Mouse (Mus musculus) ZHBTc4 (cell line): ENCODE measurements around the gene Pan3.
A peak's percentile ranks its signal among the peaks of the same experiment; 100 is the strongest.

Experiments
- DNase-seq: peaks from one replicate; pipeline ENCODE4 v3.0.0-alpha.2; 2011; ENCODE audit warnings: low read depth, low spot score

Gene Pan3

DNA sequence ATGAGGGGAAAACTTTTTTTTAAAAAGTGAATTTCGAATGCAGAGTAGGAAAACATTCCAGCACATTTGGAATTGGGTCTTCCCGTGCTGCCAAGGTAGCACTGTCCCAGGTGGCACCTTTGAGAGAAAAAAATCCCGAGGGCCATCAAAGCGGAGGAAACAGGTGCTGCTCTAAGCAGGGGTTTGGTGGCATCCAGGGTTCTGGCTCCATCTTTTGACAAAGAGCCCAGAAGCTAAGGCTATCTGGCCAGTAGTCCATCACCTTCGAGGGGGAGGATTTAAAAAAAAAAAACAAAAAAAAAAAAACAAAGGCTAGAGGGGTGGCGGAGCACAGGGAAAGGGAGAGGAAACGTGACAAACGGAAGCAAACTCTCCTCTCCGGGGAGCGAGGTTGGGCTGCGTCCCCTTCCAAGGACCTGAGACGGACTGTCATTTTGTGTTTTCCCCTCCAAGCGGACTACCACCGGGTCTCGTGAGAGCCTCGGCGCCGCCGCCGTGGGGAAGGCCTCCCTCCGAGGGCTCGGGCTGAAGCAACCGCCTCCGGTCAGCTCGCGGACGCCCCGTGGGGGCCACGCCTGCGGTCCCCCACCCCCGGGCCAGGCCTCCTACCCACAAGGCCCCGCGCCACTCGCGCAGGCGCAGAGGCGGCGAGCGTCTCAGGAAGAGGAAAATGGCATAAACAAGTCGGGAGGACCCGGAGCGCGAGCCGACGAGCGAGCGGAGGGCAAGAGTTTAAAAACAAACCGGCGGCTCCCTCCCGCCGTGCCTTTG, at the start of gene Pan3:
Gene Pan3 (plus strand): TSS at position 627 of the 771 bp plus-strand sequence.
- peak; percentile 96 for DNase-seq

DNA sequence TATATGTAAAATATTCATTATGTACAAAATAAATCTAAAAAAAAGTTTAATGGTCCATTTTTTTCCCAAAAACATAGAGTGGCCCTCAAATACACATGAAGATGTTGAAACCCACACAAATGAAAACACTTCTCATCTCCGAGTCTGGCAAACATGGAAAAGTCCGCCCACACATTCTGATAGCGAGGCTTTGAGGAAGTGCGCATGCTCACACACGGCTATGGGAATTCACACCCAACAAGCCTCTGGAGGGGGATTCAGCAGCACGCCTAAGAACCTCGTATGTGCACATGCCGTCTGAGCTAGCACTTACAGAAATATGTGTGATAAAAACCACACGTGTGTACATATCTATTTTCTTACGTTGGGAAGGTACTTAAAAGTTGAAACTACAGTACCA, 48.6 kb upstream of the Pan3 start:
- DNase-seq: peak; percentile 73

DNA sequence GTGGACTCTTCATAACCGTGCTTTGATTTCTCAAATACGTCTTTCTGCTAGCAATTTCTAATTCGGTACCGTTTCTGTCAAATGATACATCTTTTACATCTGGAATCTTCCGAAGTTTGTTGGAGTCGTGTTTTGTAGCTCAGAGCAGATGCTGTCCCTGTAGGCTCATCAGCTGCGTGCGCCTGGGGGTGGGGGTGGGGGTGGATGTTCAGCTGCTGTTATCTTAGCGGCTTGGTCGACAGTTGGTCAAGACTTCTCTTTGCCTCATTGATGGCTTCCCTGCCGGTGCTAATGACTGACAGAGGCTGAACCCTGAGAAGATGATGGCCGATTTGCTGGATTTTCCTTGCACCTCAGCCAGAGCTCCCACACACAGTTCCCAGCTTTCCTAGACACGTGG, 43.1 kb upstream of the Pan3 start:
- DNase-seq: no peak

DNA sequence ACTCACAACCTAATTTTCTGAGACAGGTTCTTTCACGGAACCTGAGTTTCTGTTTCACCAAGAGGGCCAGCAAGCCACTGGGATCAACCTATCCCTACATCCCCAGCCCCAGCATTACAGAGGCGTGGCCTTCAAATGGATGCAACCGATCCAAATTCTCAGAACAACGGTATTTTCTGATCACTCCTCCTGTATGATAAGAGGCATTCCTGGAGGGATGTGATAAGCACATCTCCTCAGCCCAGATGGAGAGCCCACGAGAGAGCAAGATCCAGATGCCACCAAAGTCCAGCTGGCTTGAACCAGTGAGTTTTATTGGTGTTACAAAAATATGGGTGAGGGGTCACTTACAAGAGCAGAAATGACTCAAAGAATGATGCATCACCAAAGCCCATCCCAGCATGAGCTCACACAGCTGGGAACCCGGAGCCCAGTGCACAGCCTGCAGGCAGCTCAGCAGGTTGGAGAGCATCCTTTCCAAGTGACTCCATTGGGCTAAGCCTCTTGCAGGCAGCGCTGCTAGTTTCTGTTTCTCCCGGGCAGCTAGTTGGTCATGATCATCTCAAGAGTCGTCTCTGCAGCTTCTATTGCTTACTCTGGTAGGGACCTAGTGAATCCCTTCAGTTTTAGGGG, 41.5 kb upstream of the Pan3 start:
- DNase-seq: no peak

DNA sequence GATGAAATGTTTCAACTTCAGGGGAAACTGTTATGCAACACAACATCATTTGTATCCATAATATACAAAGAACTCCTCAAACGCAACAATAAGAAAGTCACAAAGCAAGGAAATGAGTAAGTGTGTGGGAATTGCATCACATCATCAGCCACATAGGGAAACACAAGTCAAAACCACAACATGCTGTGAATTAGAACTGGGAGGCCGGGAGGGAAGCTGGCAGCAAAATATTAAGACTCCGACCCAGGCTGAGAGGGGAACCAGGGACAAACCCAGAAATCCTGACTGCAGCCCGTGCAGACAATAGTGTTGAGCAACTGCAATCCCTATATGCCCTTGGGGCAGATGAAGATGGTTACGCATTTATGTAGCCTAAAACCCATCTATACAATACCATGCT, 40.9 kb upstream of the Pan3 start:
- DNase-seq: no peak

DNA sequence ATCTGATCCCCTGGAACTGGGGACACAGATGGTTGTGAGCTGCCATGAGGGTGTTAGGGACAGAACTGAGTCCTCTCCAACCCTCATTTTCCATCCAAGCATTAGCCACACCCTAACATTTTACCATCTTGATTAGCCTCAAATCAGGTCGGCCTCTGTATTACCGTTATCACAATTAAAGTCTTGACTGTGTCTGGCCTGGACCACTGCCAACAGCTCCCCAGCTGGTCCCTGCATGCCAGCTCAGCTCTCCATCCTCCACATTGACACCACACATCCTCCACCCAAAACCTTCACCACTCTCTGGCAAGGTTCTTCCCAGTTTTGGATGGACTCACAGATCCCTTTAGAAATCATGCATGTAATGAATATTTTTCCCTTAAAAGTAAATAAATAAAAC, 39.2 kb upstream of the Pan3 start:
- no peak for DNase-seq

DNA sequence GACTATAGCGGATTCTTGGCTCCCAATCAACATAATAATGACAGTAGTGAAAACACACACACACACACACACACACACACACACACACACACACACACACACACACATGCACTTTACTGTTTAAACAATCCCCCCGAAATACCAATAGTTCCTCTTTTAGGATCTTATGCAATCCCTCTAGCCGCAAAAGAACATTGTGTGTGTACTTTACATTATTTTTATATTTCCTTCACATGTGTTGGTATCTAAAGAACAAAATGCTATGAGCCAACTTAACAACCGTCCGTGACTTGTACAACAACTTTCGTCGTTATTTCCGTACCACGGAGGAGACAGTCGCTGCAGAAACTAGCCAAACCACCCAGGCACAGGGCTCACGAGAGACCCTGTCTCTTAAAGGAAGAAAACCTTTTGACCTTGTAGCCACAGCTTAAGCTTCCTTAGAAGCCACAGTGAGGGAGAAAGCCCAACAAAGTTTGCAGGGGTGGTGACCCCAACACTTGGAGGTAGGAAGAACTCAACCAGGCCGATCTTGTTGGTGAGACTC, 37.2 kb upstream of the Pan3 start:
- no peak for DNase-seq

DNA sequence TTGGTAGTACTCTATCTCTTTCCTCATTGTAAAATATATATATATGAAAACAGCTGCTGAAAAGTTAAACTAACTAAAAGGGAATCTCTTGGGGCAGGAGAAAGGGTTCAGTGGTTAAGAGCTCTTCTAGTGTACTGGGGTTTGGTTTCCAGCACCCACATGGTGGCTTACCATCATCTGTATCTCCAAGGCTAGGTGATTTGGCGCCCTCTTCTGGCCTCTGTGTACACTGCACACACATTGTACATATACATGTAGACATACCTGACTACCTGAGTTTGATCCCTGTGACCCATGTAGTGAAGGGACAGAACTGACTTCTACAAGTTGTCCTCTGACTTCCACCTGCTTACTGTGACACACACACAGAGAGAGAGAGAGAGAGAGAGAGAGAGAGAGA, 34.9 kb upstream of the Pan3 start:
- DNase-seq: peak; percentile 54

DNA sequence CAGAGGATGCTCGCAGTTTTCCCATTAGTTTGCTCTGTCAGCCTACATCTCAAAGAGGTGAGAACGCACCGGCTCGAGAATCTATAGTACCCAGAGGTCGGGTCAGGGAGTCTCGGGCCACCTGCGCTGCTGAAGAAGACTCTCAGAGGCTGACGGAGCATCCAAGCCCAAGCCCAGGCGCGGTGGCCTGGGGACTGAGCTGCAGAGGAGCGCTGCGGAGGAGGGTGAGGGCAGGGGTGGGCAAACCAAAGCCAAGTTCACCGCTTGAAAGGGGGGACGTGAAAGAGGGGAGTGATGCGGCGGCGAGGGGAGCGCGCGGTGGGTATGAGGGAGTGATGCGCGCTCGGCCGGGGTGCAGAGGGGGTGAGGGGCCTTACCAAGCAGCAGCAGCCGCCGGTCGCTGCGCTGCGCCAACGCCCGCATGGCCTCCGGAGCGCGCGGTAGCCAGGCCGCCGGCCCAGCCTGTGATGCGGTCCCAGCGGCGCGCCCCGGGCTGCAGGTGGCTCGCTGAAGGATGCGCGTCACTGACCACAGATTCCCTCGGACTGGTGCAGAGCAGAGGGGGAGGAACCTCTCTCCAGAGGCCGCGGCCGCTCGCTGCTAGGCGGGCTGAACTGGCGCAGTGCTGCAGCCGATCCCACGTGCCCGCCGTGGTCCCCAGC, 30.0 kb upstream of the Pan3 start, which contains the start of gene Flt3:
Gene Flt3 (minus strand): TSS at position 647 of the 662 bp plus-strand sequence.
- peak; percentile 60 for DNase-seq

DNA sequence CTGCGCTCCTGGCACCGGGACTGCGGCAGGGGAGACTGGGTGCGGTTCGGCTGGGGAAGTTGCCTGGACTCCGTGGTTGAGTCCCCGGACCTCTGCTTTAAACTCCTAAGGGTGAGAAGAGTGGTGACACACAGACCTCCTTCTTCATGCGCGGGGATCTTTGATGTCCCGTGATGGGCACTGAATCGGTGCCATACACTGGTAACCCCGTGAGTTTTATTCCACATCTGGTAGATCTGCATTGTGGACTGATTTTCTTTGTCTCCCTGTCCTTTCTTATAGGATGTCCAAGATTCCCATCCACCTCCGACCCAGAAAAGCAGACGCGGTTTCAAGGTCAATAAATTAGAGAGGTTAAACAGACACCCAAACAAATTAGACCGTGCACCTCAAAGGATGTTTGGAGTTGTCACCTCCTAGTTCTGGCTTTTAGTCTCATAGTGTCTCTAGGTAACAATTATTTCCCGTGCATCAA, 29.4 kb upstream of the Pan3 start:
- no peak for DNase-seq

DNA sequence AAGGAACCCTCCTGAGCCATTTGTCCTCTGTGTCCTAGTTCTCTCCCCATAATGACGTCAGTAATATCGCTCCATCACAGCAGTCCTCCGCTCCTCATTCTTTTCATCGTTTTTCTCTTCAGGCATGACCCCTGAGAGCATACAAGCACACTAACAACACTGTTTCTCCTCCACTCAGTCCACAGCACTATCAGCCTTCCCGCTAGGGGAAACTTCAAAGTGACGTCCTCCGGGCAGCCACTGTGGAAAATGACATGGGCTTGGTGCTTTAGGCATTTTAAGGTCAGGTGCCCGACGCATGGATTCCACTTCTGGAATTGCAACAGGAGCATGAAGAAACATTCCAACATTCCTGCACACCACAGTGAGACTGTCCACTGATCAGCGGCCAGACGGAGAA, 28.9 kb upstream of the Pan3 start:
- DNase-seq: no peak

DNA sequence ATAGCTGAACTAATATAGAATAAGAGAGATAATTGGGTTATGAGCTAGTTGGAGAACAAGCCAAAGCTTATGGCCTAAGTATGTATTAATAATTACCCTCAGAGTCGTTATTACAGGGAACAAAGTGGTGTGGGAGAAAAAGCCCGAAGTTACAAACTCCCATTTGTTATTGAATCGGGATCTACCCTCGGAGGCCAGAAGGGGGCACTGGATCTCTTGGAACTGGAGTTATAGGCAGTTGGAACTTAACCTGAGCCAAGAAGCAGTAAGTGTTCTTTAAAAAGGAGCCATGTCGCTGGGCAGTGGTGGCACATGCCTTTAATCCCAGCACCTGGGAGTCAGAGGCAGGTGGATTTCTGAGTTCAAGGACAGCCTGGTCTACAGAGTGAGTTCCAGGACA, 27.5 kb upstream of the Pan3 start:
- DNase-seq: peak; percentile 77

DNA sequence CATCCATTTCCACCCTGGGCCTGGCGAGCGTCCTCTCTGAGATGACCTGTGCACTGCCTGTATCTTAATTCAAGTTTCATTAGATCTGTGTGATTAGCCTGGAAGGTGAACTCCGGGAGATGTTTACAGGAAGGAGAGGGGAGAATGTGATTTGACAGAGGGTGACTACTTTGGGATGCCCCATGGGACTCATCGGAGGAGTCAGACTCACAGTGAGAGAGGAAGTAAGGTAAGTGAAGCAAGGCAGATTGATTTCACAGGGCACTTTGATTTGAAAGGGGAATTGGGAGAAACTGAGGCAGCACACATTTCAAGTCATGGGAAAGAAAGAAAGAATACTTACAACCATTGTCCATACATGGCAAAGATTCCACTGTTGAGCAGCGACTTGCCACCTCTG, 23.8 kb upstream of the Pan3 start:
- DNase-seq: no peak

DNA sequence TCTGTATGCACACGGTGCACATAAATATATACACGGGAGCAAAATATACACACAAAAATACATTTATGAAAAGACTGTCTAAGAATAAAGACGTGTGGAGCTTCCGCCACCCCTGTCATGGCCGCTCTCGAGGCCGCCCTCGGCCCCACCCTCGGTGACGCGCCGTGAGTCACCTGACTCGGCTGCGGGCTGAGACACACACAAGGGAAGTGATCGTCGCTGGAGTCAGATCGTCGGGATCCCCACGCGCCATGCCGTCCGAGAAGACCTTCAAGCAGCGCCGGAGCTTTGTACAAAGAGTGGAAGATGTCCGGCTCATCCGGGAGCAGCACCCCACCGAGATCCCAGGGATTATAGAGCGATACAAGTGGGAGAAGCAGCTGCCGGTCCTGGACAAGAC, 21.2 kb upstream of the Pan3 start:
- DNase-seq: peak; percentile 86

DNA sequence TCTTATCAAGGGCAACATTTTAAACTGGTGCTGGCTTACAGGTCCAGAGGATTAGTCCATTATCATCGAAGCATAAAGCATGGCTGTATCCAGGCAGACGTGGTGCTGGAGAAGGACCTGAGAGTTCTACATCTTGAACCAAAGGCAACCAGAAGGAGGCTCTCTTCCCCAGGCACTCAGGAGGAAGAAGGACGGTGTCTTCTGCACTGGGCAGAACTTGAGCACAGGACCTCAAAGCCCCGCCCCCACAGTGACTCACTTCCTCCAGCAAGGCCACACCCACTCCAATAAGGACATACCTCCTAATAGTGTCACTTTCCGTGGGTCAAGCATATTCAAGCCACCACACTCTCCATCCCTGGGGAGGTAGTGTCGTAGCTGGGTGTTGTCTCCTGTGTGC, 19.4 kb upstream of the Pan3 start:
- peak; percentile 76 for DNase-seq

DNA sequence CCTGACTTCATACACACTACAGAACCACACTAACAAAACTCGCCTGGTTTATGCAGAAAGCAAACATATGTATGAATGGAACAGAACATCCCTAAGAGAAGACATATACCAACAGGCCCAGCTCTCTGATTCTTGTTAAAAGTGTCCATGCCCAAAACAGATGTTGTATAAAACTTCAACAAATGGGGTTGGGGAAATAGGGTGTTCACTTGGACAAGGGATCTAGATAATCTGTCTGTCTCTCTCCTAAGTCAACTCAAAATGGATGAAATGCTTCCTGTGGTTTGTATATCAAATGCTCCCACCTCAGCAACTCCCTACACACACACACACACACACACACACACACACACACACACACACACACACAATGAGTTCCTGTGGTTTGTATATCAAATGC, 12.0 kb upstream of the Pan3 start:
- DNase-seq: no peak

DNA sequence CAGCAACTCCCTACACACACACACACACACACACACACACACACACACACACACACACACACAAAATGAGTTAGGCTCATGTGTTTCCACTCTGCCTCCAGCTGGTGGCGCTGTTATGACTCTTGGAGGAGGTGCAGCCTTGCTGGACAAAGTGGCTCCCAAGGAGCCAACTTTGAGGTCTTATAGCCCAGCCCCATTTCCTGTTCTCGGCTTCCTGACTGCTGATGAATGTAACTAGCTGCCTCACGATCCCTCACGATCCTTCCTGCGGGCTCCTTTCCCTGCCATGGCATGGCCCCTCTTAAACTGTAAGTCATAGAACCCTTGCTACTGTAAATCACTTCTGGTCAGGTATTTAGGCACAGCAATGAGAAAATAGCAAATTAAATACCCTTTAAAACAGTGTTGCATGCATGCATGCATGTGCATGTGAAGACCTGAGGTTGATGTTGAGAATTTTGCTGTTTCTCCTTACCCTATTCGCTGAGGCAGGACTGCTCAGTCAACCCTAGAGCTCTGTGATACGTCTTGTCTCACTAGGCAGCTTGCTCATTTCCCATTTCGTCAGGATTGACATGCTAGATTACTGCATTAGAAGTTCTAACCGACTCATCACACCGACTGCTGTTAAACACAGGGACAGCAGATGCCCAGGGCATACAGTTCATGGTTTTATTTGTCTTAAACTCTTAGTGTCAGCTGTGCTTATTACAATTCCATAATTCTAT, 11.4 kb upstream of the Pan3 start:
- peak; percentile 92 for DNase-seq

DNA sequence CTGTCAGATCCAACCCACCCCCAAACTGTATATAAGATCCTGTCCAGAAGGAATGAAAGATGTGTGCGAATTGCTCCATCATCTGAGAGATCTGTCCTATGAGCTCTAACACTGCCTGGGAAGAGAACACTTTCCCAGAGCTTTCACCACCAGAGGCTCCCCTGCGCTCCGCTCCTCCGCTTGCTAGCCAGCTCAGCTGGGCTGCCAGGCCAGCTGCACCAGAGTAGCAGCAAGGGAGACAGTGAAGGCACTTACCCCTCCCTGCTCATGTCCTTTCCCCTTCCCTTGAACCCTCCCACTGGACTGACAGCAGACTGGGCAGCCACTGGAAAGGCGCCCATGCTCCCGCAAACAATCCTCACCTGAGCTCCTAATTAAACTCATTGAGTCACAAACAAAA, 6.3 kb upstream of the Pan3 start:
- DNase-seq: peak; percentile 39

DNA sequence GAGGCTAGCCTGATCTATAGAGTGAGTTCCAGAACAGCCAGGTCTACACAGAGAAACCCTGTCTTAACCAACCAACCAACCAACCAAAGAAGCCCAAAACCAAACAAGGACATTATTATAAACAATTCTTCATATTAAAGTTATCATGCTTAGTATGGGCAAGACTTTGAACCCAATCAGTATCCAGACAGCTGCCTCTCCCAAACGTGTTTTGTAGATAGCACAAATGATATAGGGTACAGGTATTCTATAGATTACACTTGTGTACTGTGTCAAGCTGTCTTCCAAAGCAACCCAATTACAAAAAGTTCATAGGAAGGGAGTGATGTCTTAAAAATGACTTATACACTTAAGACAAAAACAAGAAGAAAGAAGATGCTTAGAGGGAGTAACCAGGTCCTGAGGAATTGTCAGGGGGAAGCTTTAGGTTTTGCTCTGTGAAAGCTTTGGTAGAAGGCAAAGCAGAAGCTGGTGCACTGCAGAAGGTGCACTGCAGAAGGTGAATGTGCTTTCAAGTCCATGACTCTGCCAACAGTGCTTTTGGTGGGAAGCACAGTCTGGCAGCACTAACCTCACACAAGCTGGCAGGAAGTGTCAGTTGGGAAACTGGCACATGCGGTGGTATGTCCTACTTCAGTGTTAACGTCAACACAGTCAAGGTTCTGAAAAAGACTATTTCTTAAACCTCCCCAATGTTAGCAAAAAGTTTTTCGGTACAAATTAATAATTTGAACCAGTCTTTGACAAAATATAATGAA, 3.7 kb upstream of the Pan3 start:
- no peak for DNase-seq

DNA sequence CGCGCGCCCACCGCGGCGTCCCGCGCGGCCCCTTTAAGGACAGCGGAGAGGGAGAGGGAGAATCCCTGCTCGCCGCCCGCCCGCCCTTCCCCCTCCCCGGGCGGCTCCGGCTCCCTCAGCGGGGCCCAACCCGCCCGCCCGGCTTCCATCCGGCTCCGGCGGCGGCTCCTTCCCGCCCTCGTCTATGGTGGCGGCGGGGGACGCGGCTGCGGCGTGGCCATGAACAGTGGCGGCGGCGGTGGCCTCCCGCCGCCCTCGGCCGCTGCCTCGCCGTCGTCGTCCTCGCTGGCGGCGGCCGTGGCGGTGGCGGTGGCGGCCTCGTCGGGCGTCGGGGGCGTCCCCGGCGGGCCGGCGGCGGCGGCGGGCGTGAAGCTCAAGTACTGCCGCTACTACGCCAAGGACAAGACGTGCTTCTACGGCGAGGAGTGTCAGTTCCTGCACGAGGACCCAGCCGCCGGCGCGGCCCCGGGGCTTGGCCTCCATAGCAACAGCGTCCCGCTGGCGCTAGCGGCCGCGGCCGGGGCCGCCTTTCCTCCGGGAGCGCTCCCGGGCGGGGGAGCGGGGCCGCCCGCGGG, 487 bp downstream of the Pan3 start:
- DNase-seq: peak; percentile 61
